Mouse (Mus musculus) forebrain, embryonic 12.5 days (tissue): ENCODE results near the gene Syn3. TPM values are rescaled to one million over a fixed set of nuclear protein-coding genes. Genes with fewer than 3 reads are reported as not detected.
"Not testable (repeated sequence)": the region's sequence is repeated elsewhere in the genome, so short reads cannot be mapped to it uniquely, and the experiment has no call there.

ENCODE experiments used
- ATAC-seq: fragments of 200-750 bp; cut with Nextera tagmentation; 2 replicates; pipeline ENCODE4 v1.8.0; 2017; ENCODE audit warnings: moderate TSS enrichment; ENCODE audit not compliant: low FRiP score
- H3K27ac ChIP-seq: fragments of 300-500 bp; sonication (generic); 2 replicates; pipeline ENCODE4 v1.5.1; 2016; ENCODE audit warnings: mild to moderate bottlenecking
- H3K27me3 ChIP-seq: fragments of 300-500 bp; sonication (generic); 2 replicates; pipeline ENCODE4 v1.6.1; 2016; ENCODE audit warnings: mild to moderate bottlenecking
- H3K36me3 ChIP-seq: fragments of 300-500 bp; sonication (generic); replicated peaks from 2 replicates; pipeline ENCODE4 v1.6.1; 2016; ENCODE audit warnings: mild to moderate bottlenecking
- H3K4me1 ChIP-seq: fragments of 300-500 bp; sonication (generic); 2 replicates; pipeline ENCODE4 v1.6.1; 2016
- H3K4me2 ChIP-seq: fragments of 300-500 bp; sonication (generic); 2 replicates; pipeline ENCODE4 v1.6.1; 2016; ENCODE audit warnings: mild to moderate bottlenecking, moderate library complexity
- H3K4me3 ChIP-seq: fragments of 300-500 bp; sonication (generic); replicated peaks from 2 replicates; pipeline ENCODE4 v1.5.1; 2016; ENCODE audit warnings: mild to moderate bottlenecking
- H3K9ac ChIP-seq: fragments of 300-500 bp; sonication (generic); 2 replicates; pipeline ENCODE4 v1.6.1; 2016; ENCODE audit warnings: mild to moderate bottlenecking
- H3K9me3 ChIP-seq: fragments of 300-500 bp; sonication (generic); 2 replicates; pipeline ENCODE4 v1.6.1; 2016
- WGBS: fragments of 180-500 bp; shearing (Covaris S2); methylation state at CpG from one replicate; pipeline ENCODE4 v1.1.7; 2016; 5-methylcytosine and 5-hydroxymethylcytosine counted together
- polyA plus RNA-seq: library from polyadenylated mRNA; unstranded; fragments of >200 nt; fragmentation: Nextera tagmentation; extraction: Ambion mirVana; gene quantifications from 2 replicates; pipeline ENCODE4 v1.2.1, GENCODE M21; 2016

Gene Syn3
- polyA plus RNA-seq = 9.2 and 9.6 TPM in 2 replicates

DNA sequence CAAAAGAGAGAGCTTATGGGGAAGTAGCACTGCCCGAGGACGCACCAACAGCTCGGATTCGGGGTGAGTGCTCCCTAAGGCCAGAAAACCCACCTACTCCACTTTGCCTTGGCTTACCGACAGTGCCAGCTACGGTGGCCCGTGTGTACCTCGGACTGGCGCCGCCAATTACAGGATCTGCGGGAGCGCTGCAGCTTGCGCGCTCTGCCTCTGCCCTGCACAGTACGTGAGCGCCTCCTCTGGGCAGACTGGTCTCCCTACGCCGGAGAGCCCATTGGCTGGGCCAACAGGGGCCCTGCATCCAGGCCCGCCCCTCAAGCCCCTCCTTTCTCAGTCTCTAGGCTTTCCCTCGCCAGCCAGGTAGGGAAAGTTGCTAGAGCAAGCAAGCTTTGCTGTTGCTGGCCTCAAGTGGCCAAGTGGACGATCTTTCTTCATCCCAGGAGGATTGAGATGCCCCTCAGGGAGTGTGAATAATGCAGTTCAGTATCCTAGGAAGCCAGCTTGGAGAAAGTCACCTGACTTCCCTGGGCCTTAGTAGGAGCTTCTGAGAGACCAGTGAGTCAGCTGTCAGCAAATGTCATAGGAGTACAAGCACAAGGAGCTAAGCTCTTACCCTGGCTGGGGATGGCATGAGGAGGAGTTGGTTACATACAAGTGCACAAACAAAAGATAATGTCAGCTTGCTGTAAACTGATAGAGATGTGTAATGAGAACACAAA, at the start of gene Syn3:
Gene Syn3 (minus strand): TSS at position 224 of the 719 bp plus-strand sequence.
- peak; percentile 99 for ATAC-seq

GRCm38 (mm10) chr10:86526357-86526874, 27.7 kb upstream of the Syn3 start:
- H3K4me3 ChIP-seq, H3K9me3 ChIP-seq, H3K27me3 ChIP-seq, H3K9ac ChIP-seq, ATAC-seq, H3K27ac ChIP-seq, H3K36me3 ChIP-seq, H3K4me2 ChIP-seq, H3K4me1 ChIP-seq: not testable (repeated sequence)
- 90% methylated on average over 4 of the region's 5 CpGs for WGBS

More for the DNA sequence above, at the start of gene Syn3:
- Histone ChIP-seq H3K4me1 (peaks cover 11% of the 10 kb centered on the region), H3K27ac (peak within 1 kb of the TSS; percentile 65; the same call in 1 of the 2 replicates), H3K27me3 (no peaks in the 10 kb centered on the region), H3K36me3 (no peaks in the 10 kb centered on the region), H3K9ac (peak within 1 kb of the TSS; percentile 76), H3K4me2 (peak within 1 kb of the TSS; percentile 82), H3K4me3 (peak within 1 kb of the TSS; percentile 62), H3K9me3 (no peaks in the 10 kb centered on the region)
- WGBS = 0% methylated on average over 21 of the region's 21 CpGs

DNA sequence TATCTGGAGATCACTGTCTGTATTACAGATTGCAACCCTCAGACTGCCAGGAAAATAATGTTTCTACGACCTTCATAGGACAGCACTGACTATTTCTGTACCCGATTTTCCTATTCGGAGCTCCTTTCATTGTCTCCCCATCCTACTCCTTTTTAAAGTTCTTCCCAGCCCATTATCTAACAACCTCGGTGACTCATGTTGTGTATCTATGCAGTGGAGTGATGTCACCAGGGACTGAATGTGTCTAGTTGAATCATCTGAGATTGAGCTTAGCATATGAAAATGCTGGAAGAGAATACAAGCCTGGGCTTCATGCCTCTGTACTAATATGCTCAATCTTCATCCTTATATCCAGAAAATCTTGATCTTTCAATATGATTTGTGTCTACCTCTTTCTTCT, 15.1 kb upstream of the Syn3 start:
- Histone ChIP-seq H3K4me3 (no peak overlapping the region), H3K27ac (no peak overlapping the region), H3K4me2 (no peak overlapping the region), H3K36me3 (no peaks in the 10 kb centered on the region), H3K9me3 (0 out of 2 replicates have a peak, but pooled peaks cover 3% of the 10 kb centered on the region), H3K9ac (no peak overlapping the region), H3K4me1 (no peaks in the 10 kb centered on the region), H3K27me3 (no peaks in the 10 kb centered on the region)
- 89% methylated on average over 4 of the region's 4 CpGs for WGBS
- ATAC-seq = no peak

- ATAC-seq = no peak
- no peaks in the 10 kb centered on the region for H3K4me1 ChIP-seq
- H3K4me2 ChIP-seq = no peak overlapping the region
- H3K9me3 ChIP-seq = 0 out of 2 replicates have a peak, but pooled peaks cover 3% of the 10 kb centered on the region
- H3K27ac ChIP-seq = no peak overlapping the region
- H3K9ac ChIP-seq = no peak overlapping the region
- no peaks in the 10 kb centered on the region for H3K27me3 ChIP-seq
- no peak overlapping the region for H3K4me3 ChIP-seq
- H3K36me3 ChIP-seq = no peaks in the 10 kb centered on the region
These were observed 12.2 kb upstream of the Syn3 start for GRCm38 (mm10) chr10:86510941-86511340.

GRCm38 (mm10) chr10:86502063-86502462, 3.4 kb upstream of the Syn3 start:
- H3K4me3 ChIP-seq = no peak overlapping the region
- no peak overlapping the region for H3K9ac ChIP-seq
- no peaks in the 10 kb centered on the region for H3K27me3 ChIP-seq
- no peak overlapping the region for H3K4me2 ChIP-seq
- WGBS = 83% methylated on average over 2 of the region's 2 CpGs
- H3K4me1 ChIP-seq = peaks cover 11% of the 10 kb centered on the region
- H3K9me3 ChIP-seq = no peaks in the 10 kb centered on the region
- H3K36me3 ChIP-seq = no peaks in the 10 kb centered on the region
- no peak overlapping the region for H3K27ac ChIP-seq
- no peak for ATAC-seq

DNA sequence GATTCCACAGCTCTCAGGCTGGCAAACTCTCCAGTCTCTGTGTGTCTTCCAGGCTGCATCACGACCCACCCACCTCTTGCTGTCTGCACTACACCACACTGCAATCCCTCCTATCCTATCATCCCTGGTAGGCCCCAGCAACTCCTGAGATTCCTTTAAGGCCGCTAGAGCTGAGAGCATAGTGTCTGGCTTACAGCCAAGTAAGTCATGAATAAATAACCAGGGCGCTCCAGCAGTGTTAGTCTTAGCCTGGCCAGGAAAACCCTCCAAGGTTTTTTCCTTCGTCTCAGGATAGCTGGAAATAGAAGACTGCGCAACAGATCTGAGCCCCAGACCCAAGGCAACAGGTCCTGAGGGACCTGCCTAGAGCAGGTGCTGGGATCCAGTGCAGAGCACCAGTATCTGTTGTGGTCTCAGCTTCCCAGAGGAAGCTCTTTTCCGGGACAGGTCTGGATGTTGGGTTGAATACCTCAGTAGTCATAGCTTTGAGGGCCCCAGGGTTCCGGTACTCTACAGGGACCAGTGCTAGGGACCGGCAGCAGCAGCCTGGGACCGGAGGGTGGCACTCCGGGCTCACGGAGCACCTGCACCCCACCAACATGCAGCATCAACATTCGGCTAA, 534 bp downstream of the Syn3 start:
- peak overlapping the region; percentile 65; the same call in 1 of the 2 replicates for H3K27ac ChIP-seq

GRCm38 (mm10) chr10:86495851-86496250, 2.8 kb downstream of the Syn3 start:
- Histone ChIP-seq H3K4me3 (no peak overlapping the region), H3K36me3 (no peaks in the 10 kb centered on the region), H3K9ac (no peak overlapping the region), H3K4me1 (peaks cover 22% of the 10 kb centered on the region), H3K4me2 (no peak overlapping the region), H3K27me3 (no peaks in the 10 kb centered on the region), H3K9me3 (no peaks in the 10 kb centered on the region), H3K27ac (no peak overlapping the region)
- ATAC-seq = no peak
- WGBS = 85% methylated on average over 2 of the region's 2 CpGs

More for the DNA sequence above, 534 bp downstream of the Syn3 start:
- ATAC-seq = peak; percentile 79
- Histone ChIP-seq H3K36me3 (no peaks in the 10 kb centered on the region), H3K9me3 (no peaks in the 10 kb centered on the region), H3K4me1 (peaks cover 11% of the 10 kb centered on the region), H3K4me3 (peak overlapping the region; percentile 62), H3K4me2 (peak overlapping the region; percentile 82), H3K9ac (peak overlapping the region; percentile 76), H3K27me3 (no peaks in the 10 kb centered on the region)
- WGBS = 2% methylated on average over 12 of the region's 12 CpGs

DNA sequence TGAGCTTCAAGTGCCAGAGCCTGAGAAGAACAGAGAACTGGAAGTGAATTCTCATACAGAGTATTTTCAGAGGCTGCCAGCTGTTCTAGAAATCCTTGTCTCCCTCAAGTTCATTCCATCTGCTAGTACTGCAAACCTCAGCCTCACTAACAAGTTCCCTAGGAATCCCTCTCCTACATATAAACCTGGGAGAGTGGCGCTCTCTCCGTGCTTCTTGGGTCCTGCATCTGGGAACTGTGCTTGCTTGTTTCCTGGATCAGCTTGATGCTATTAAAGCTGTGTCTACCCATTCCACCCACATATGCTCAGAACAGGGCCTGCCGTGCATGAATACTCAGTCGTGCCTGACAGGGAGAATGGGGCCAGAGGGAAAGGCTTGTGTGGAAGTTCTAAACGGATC, 5.6 kb downstream of the Syn3 start:
- Histone ChIP-seq H3K4me3 (no peak overlapping the region), H3K27ac (no peak overlapping the region), H3K4me1 (peaks cover 29% of the 10 kb centered on the region), H3K4me2 (no peak overlapping the region), H3K27me3 (no peaks in the 10 kb centered on the region), H3K36me3 (no peaks in the 10 kb centered on the region), H3K9me3 (no peaks in the 10 kb centered on the region), H3K9ac (no peak overlapping the region)
- 75% methylated on average over 5 of the region's 5 CpGs for WGBS
- no peak for ATAC-seq

DNA sequence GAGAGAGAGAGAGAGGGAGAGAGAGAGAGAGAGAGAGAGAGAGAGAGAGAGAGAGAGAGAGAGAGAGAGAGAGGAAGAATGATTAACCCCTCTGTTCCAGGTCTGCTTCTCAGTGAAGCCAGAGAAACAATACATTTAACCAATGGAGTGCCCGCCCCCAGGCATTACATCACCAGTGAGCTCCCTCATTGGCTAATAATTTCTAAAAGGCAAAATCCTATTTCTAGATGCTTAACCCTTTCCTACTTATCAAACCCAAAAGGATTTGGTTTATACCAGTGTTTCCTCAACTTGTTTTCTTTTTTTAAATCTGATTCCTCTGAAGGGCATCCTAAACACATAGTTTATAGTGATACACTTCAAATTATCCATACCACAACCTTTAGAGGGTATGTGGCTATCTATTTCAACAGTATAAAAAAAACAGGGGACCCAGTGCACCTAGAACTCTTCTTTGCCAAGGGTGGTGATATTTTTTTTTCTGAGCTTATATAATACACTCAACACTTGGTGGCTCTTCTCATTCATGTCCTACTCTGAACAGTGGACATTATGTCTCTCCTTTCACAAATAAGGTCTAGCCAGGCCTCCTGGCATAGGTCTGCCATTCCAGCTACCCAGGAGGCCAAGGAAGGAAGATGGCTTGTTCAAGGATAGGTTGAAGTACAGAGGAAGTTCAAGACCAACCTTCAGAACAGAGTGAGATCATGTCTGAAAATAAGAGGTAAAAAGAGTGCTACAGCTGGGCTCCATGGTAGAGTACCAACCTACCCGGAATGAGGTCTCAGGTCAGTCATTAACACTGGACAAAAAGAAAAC, 6.4 kb downstream of the Syn3 start:
- Histone ChIP-seq H3K36me3 (no peaks in the 10 kb centered on the region), H3K9ac (peak overlapping the region; percentile 61), H3K4me3 (peak overlapping the region; percentile 37), H3K27ac (peak overlapping the region; percentile 79), H3K4me1 (peaks cover 21% of the 10 kb centered on the region), H3K4me2 (peak overlapping the region; percentile 55), H3K27me3 (no peaks in the 10 kb centered on the region), H3K9me3 (no peaks in the 10 kb centered on the region)
- peak; percentile 92 for ATAC-seq
- WGBS = 44% methylated on average over 2 of the region's 2 CpGs

- WGBS = 11% methylated on average over 3 of the region's 3 CpGs
- Histone ChIP-seq H3K9me3 (no peaks in the 10 kb centered on the region), H3K4me2 (peak overlapping the region; percentile 55), H3K4me1 (peaks cover 20% of the 10 kb centered on the region), H3K27me3 (no peaks in the 10 kb centered on the region), H3K27ac (peak overlapping the region; percentile 79), H3K9ac (peak overlapping the region; percentile 61), H3K4me3 (peak overlapping the region; percentile 37), H3K36me3 (no peaks in the 10 kb centered on the region)
- peak; percentile 88 for ATAC-seq
These were observed 7.2 kb downstream of the Syn3 start for GRCm38 (mm10) chr10:86491316-86492088.

- Histone ChIP-seq H3K27me3 (no peaks in the 10 kb centered on the region), H3K9me3 (no peaks in the 10 kb centered on the region), H3K4me3 (no peak overlapping the region), H3K27ac (no peak overlapping the region), H3K36me3 (no peaks in the 10 kb centered on the region), H3K4me2 (no peak overlapping the region), H3K4me1 (peaks cover 23% of the 10 kb centered on the region), H3K9ac (no peak overlapping the region)
- WGBS = 89% methylated on average over 5 of the region's 5 CpGs
- ATAC-seq = no peak
These were observed 10.2 kb downstream of the Syn3 start for GRCm38 (mm10) chr10:86488544-86488943.
